Mouse (Mus musculus): ENCODE measurements around the gene Irf8.
"Not testable (repeated sequence)": the region's sequence is repeated elsewhere in the genome, so short reads cannot be mapped to it uniquely, and the experiment has no call there.

The Irf8 gene

GRCm38 (mm10) chr8:120800308-120800865, 64.2 kb downstream of the Irf8 start:
- DNase-seq (ENCODE audit: low read depth): peak; percentile 53

DNA sequence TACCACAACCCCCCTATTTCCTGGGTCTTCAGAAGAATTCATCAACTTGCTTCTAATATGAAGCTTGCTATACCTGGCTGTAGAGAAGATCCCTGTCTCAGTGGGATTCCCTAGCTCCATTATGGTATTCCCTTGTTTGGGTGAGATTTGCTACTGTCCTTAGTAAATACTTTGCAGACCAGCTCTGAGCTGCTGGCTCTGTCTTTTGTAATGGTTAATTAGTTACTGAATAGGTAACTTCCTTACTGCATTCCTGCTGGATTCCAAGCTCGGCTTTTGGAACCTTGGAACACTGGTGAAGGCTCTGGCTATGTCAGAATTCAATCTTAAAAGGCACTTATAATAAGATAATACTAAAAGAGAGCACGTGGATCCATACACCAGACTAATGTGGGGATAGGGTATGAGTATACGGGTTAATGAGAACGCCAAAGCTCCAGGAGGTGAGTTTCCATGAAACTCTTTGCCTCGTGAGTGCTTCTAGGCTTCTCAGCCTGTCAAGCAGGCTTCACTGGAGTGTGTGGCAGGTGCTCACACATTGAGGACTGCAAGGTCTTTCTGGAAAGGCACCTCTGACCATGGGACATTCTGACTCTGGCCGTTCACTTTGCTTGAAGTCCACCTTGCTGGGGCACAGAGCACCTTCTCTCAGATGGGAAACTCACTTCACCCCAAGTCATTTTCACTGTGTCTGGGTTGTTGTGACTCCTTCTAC, 67.7 kb downstream of the Irf8 start:
- DNase-seq (ENCODE audit: low read depth): not testable (repeated sequence)

DNA sequence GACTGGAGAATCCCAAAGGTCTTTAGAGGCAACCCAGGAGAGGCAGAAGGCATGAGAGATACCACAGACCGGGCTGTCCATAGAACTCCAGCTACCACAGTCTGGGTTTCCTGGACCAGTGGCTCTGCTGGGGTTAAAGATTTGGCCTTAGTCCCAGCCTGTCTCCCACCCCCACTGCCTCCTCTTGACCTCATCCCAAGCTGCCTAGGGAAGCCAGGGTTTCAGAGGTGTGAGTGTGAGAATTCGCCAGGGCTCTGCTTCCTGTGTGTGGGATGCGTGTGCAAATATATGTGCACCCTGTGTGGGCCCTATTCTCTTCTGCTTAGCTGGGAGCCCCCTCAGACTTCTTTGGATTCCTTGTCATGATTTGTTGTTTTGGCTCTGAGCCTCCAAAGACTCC, 68.6 kb downstream of the Irf8 start:
- DNase-seq (ENCODE audit: low read depth): no peak
